Mouse (Mus musculus) embryo, embryonic 10.5 days (tissue): ENCODE measurements at regions not wholly inside any gene's neighbourhood (a gene's known extent, or its start where the extent isn't known, plus 50 kb on each side); places are given as distances from the start of the nearest gene placed in this dataset.

ENCODE experiments used
- DNase-seq: peaks from one replicate; pipeline ENCODE4 v3.0.0-alpha.2; 2015; ENCODE audit warnings: low spot score

- no peak for DNase-seq
Observed at GRCm38 (mm10) chr4:152928422-152928985, 450.8 kb upstream of the Kcnab2 start.

GRCm38 (mm10) chr4:152920261-152920660 is 442.6 kb upstream of the Kcnab2 start:
- DNase-seq: no peak

GRCm38 (mm10) chr4:152919851-152920250 is 442.2 kb upstream of the Kcnab2 start:
- DNase-seq: no peak

GRCm38 (mm10) chr4:152916576-152916975 is 438.9 kb upstream of the Kcnab2 start:
- DNase-seq: peak; percentile 53

DNA sequence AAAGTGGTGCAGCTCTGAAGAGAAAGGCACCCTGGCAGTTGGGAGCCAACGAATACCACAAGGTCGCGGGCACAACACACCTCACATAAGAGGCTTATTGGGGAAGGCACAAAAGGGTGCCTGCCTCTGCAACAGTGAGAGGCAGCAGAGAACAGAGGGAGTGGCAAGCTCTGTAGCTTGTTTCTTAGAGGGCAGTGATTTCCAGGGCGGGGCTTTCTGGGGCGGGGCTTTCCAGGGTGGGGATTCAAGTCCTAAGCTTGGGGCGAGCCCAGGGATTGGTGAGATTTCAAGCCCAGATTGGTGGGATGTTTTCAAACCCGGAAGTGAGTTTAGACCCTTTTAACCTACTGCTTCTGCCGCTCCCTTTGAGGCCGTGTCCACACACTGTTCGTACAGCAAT is 435.8 kb upstream of the Kcnab2 start:
- DNase-seq: peak; percentile 65

- DNase-seq: peak; percentile 12
Observed at GRCm38 (mm10) chr4:152912846-152913245, 435.2 kb upstream of the Kcnab2 start.

- DNase-seq: no peak
Observed at GRCm38 (mm10) chr4:152908235-152908634, 430.6 kb upstream of the Kcnab2 start.

DNA sequence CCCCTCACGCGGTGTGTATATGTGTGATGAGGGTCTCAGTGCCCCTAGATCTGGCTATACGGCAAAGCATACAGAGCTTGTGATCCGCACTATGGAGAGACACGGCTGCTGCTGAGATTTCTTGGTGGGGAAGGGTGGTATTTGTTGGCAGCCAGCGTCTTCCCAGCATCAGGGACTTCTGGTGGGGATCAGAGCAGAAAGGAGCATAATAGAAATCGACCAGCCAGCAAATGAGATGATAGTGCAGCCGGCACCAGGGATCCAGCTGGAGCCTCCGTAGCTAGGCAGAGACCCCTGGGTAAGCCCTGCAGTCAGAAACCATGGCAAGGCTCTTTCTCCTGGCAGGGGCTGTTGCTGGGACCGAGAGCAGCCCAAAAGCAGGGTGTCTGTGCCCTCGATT is 425.2 kb upstream of the Kcnab2 start:
- no peak for DNase-seq

- no peak for DNase-seq
Observed at GRCm38 (mm10) chr4:152900049-152900448, 422.4 kb upstream of the Kcnab2 start.

GRCm38 (mm10) chr4:152895076-152895475 is 417.4 kb upstream of the Kcnab2 start:
- DNase-seq: no peak

DNA sequence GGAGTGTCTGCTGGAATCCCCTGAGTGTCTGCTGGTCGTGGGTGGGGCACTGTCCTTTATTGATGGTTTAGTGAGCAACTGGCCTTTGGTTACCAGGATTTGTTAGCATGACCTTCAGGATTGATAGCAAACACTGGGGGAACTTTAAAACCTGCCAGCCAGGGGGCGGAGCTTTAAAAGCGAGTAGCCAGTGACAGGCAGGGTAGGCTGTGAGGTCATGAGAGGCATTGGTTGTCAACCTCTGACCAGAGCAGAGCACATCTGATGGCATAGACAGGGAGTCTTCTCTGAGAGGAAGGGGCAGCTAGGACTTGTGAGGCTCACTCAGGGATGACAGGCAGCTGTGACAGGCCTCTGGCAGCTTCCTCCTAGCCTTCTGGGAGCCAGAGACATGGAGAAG is 415.3 kb upstream of the Kcnab2 start:
- no peak for DNase-seq

DNA sequence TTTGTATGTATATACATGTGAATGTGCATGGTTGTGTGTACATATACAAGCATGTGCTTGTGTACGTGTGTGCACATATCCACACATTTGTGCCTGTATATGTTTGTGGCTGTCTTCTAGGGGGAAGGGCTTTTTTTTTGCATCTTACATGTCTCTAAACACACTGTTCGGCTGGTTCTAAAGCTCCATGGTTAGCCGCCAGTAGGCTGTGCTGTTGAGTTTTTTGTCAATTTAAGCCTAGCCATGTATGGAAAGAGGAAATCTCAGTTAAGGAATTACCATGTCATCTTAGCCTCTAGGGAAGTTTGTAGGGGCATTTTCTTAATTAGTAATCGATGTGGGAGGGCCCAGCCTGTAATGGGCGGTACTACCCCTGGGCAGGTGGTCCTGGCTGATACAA is 411.5 kb upstream of the Kcnab2 start:
- DNase-seq: peak; percentile 36

- DNase-seq: peak; percentile 39
Observed at GRCm38 (mm10) chr4:152888306-152888705, 410.6 kb upstream of the Kcnab2 start.

GRCm38 (mm10) chr4:152886773-152887172 is 409.1 kb upstream of the Kcnab2 start:
- peak; percentile 13 for DNase-seq

- DNase-seq: no peak
Observed at GRCm38 (mm10) chr4:152881433-152881930, 403.8 kb upstream of the Kcnab2 start.

- DNase-seq: no peak
Observed at GRCm38 (mm10) chr4:152880368-152880767, 402.7 kb upstream of the Kcnab2 start.

DNA sequence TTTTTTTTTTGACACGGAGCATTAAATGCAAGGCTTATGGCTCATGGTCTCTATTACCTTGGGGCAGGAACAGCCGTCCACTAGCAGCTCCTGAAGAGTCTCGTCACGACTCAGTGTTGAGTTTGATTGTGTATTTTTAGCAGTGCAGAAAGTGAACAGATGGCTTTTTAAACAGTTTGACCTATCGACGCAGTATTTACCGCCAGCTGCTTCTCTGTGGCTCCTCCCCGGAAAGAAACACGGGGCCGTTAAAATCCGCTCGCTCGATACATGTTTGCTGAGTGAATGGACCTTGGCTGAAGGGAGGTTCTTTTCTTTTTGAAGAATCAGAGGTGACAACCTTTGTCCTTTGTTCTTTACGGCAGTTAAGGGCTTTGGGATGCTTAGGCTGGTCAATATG is 401.3 kb upstream of the Kcnab2 start:
- DNase-seq: peak; percentile 58

- DNase-seq: peak; percentile 13
Observed at GRCm38 (mm10) chr4:152878401-152878800, 400.7 kb upstream of the Kcnab2 start.

DNA sequence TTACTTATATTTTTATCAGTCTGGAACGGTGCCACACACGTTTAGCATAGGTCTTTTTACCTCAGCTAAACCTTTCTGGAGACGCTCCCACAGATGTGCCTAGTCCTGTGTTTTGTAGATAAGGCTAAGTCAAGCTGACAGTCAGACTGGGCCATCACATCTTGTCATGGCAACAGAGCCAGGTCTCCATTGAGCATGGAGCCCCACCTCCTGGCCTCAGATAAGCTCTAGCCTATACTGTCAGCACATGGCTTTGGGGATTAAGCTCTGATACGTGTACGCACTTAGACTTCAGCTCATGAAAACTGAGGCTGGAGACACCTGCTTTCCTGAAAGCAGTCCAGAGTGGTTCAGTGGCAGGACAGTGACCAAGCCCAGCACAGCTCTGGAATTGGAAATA is 392.4 kb upstream of the Kcnab2 start:
- no peak for DNase-seq

DNA sequence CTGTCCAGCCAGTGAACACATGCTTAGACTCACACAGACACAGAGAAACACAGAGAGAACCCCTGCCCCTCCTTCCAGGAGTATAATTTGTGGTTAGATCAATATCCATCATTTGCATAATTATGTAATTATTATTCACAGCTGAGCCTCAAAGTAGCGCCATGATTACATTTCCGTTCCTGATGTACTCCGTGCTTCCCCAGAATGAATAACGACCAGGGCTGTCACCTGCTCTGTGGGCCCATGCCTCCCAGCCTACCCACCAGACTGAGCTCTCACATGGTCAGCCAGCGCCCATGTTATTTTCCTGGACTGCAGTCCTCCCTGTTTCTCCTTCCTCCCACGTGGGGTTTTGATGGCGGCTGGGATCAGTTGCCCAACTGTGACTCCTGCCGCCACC is 388.2 kb upstream of the Kcnab2 start:
- no peak for DNase-seq

DNA sequence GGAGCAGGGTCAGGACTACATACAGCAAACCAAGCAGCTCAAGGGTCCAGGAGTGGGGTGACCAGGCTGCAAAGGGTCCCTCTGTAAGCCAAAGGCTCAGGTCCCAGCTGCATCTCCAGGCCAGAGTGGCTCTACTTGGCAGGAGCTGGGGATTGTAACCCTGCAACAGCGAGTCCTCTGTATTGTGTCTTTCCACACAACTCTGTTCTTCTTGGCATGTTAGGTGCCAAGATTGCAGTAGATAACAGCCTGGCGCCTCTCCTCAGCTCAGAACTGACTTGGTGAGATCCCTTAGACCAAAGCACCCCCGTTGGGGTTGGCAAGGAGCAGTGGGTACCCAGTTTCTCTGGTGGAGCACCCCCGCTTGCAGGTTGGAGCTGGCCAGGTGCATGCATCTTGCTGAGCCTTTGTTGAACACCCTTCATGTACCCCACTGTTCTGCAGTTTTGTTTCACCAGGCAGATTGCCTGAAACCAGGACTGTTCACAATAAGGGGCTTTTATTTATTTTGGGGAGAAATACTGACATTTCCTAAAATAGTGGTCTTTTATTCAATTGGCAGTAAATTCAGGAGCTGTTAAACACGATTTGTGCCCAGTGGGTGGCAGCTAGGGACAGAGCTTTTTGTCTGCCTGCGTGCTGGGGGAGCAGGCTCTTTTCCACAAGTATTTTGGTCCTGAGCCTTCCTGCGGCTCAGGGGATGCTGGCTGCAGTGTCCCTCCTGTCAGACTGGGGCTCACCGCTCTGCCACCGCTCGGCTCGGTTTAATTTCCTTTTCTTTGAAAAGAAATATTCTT is 385.3 kb upstream of the Kcnab2 start:
- DNase-seq: no peak

DNA sequence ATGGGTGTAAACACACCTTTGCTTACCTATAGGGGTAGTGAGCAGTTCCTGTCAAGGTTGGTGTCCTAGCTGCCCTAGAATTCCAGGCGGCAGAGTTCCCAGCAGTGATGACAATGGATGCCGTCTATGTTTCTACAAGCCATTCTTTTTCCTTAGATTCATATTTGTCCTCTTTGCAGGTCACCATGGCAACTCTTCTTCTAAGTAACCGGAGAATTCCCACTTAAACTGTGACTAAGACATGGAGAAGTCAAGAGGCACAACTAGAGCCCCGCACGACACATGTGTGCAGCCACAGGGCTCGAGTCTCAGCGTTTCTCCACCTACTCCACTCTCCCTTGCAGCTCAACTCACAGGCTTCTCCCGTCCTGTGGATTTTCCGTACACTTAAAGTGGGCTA is 381.5 kb upstream of the Kcnab2 start:
- no peak for DNase-seq

DNA sequence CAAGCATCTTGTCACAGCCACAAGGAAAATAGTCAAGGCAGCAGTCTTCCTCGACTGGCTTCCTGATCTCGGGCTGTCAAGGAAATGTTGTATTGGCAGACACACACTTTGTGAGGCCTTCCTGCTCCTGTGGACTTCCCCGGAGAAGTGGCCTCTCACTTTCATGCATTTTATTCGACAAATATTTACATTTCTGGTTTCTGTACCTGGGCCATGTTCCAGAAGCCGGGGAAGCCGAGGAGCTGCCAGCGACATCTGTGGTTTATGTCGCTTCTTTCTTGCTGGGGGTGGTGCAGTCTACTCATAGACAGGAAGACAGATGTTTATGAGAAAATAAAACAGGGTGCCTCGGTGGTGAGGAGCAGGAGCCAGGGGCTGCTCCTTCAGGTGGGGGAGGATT is 372.5 kb upstream of the Kcnab2 start:
- no peak for DNase-seq

DNA sequence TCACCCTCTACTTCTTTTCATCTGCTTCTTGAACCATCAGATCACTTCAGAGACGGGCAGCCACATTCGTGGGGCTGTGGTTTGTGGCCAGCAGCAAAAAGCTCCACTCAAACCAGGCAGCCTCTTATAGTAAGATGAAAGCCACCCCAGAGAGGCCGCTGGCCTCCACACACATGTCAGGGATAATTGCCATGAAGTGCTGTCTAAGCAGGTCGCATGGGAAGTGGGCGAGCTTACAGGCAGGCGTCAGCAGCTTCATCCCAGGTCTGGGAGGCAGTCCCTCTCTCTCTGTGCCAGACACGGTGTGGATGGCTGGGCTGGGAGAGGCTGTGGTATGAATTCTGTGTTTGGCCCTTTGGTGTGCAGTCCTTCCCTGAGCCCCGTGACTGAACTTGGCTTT is 358.4 kb upstream of the Kcnab2 start:
- no peak for DNase-seq
